Mouse (Mus musculus) embryonic facial prominence, embryonic 15.5 days (tissue): ENCODE measurements around the gene Sfxn2. TPM values are rescaled to one million over a fixed set of nuclear protein-coding genes. Genes with fewer than 3 reads are reported as not detected.

Experiments
- ATAC-seq: fragments of 200-750 bp; cut with Nextera tagmentation; 2 replicates; pipeline ENCODE4 v1.8.0; 2017; ENCODE audit warnings: low read depth, moderate TSS enrichment; ENCODE audit not compliant: insufficient number of reproducible peaks, low FRiP score, low TSS enrichment
- H3K27ac ChIP-seq: fragments of 300-500 bp; sonication (generic); replicated peaks from 2 replicates; pipeline ENCODE4 v1.5.1; 2015; ENCODE audit warnings: mild to moderate bottlenecking, inconsistent platforms
- H3K27me3 ChIP-seq: fragments of 300-500 bp; sonication (generic); 2 replicates; pipeline ENCODE4 v1.6.1; 2015; ENCODE audit warnings: inconsistent platforms
- H3K36me3 ChIP-seq: fragments of 300-500 bp; sonication (generic); 2 replicates; pipeline ENCODE4 v1.6.1; 2015; ENCODE audit warnings: mild to moderate bottlenecking, inconsistent platforms
- H3K4me1 ChIP-seq: fragments of 300-500 bp; sonication (generic); 2 replicates; pipeline ENCODE4 v1.6.1; 2015; ENCODE audit warnings: inconsistent platforms
- H3K4me2 ChIP-seq: fragments of 300-500 bp; sonication (generic); replicated peaks from 2 replicates; pipeline ENCODE4 v1.6.1; 2015; ENCODE audit warnings: mild to moderate bottlenecking, inconsistent platforms
- H3K4me3 ChIP-seq: fragments of 300-500 bp; sonication (generic); replicated peaks from 2 replicates; pipeline ENCODE4 v1.5.1; 2015; ENCODE audit warnings: mild to moderate bottlenecking, inconsistent platforms
- H3K9ac ChIP-seq: fragments of 300-500 bp; sonication (generic); 2 replicates; pipeline ENCODE4 v1.6.1; 2015; ENCODE audit warnings: inconsistent platforms
- H3K9me3 ChIP-seq: fragments of 300-500 bp; sonication (generic); replicated peaks from 2 replicates; pipeline ENCODE4 v1.6.1; 2016; ENCODE audit warnings: inconsistent platforms
- WGBS: fragments of 180-500 bp; shearing (Covaris S2); methylation state at CpG from one replicate; pipeline ENCODE4 v1.1.7; 2015; 5-methylcytosine and 5-hydroxymethylcytosine counted together
- polyA plus RNA-seq: library from polyadenylated mRNA; unstranded; fragments of >200 nt; fragmentation: Nextera tagmentation; extraction: Ambion mirVana; gene quantifications from 2 replicates; pipeline ENCODE4 v1.2.1, GENCODE M21; 2015

Sfxn2 gene
- polyA plus RNA-seq, 1 experiment from 2014 or later: 21.9 TPM

- Histone ChIP-seq H3K4me1 (peaks cover 79% of the 10 kb centered on the region), H3K9me3 (no peaks in the 10 kb centered on the region), H3K9ac (no peak overlapping the region), H3K4me3 (no peak overlapping the region), H3K27ac (peak overlapping the region; percentile 83), H3K4me2 (peak overlapping the region; percentile 19; the same call in 1 of the 2 replicates), H3K36me3 (no peaks in the 10 kb centered on the region; the same call in 1 of the 2 replicates), H3K27me3 (no peaks in the 10 kb centered on the region)
- 17% methylated on average over 8 of the region's 8 CpGs for WGBS
- no peak for ATAC-seq
Observed at GRCm38 (mm10) chr19:46530449-46530990, 42.6 kb upstream of the Sfxn2 start.

- Histone ChIP-seq H3K27ac (peak overlapping the region; percentile 83), H3K9ac (no peak overlapping the region), H3K27me3 (no peaks in the 10 kb centered on the region), H3K4me2 (peak overlapping the region; percentile 19; the same call in 1 of the 2 replicates), H3K4me3 (no peak overlapping the region), H3K36me3 (peaks cover 5% of the 10 kb centered on the region; the same call in 1 of the 2 replicates), H3K4me1 (peaks cover 71% of the 10 kb centered on the region), H3K9me3 (no peaks in the 10 kb centered on the region)
- WGBS: 5% methylated on average over 16 of the region's 16 CpGs
- no peak for ATAC-seq
Observed at GRCm38 (mm10) chr19:46531071-46532030, 41.8 kb upstream of the Sfxn2 start.

GRCm38 (mm10) chr19:46532031-46532688, 41.0 kb upstream of the Sfxn2 start:
- Histone ChIP-seq H3K4me1 (peaks cover 65% of the 10 kb centered on the region), H3K9me3 (no peaks in the 10 kb centered on the region), H3K9ac (no peak overlapping the region), H3K4me2 (no peak overlapping the region), H3K27ac (peak overlapping the region; percentile 83), H3K27me3 (no peaks in the 10 kb centered on the region), H3K4me3 (no peak overlapping the region), H3K36me3 (peaks cover 5% of the 10 kb centered on the region; the same call in 1 of the 2 replicates)
- no peak for ATAC-seq
- 17% methylated on average over 10 of the region's 10 CpGs for WGBS

GRCm38 (mm10) chr19:46533066-46533465, 40.1 kb upstream of the Sfxn2 start:
- Histone ChIP-seq H3K36me3 (peaks cover 5% of the 10 kb centered on the region; the same call in 1 of the 2 replicates), H3K4me1 (peaks cover 59% of the 10 kb centered on the region), H3K4me2 (no peak overlapping the region), H3K27ac (peak overlapping the region; percentile 61), H3K9me3 (no peaks in the 10 kb centered on the region), H3K9ac (no peak overlapping the region), H3K4me3 (no peak overlapping the region), H3K27me3 (no peaks in the 10 kb centered on the region)
- WGBS: 48% methylated on average over 4 of the region's 4 CpGs
- no peak for ATAC-seq

GRCm38 (mm10) chr19:46533525-46533924, 39.6 kb upstream of the Sfxn2 start:
- peaks cover 54% of the 10 kb centered on the region for H3K4me1 ChIP-seq
- no peak overlapping the region for H3K4me2 ChIP-seq
- H3K27me3 ChIP-seq: no peaks in the 10 kb centered on the region
- H3K36me3 ChIP-seq: peaks cover 5% of the 10 kb centered on the region; the same call in 1 of the 2 replicates
- 68% methylated on average over 5 of the region's 5 CpGs for WGBS
- no peak overlapping the region for H3K9ac ChIP-seq
- no peak for ATAC-seq
- H3K9me3 ChIP-seq: no peaks in the 10 kb centered on the region
- no peak overlapping the region for H3K4me3 ChIP-seq
- peak overlapping the region; percentile 61; the same call in 1 of the 2 replicates for H3K27ac ChIP-seq

- H3K9me3 ChIP-seq: no peaks in the 10 kb centered on the region
- no peak overlapping the region for H3K27ac ChIP-seq
- no peak overlapping the region for H3K4me2 ChIP-seq
- H3K27me3 ChIP-seq: no peaks in the 10 kb centered on the region
- ATAC-seq: no peak
- 71% methylated on average over 6 of the region's 6 CpGs for WGBS
- H3K9ac ChIP-seq: no peak overlapping the region
- H3K4me1 ChIP-seq: peaks cover 43% of the 10 kb centered on the region
- H3K4me3 ChIP-seq: no peak overlapping the region
- H3K36me3 ChIP-seq: peaks cover 5% of the 10 kb centered on the region; the same call in 1 of the 2 replicates
Observed at GRCm38 (mm10) chr19:46534542-46535098, 38.5 kb upstream of the Sfxn2 start.

- ATAC-seq: no peak
- Histone ChIP-seq H3K4me1 (peaks cover 16% of the 10 kb centered on the region), H3K9me3 (no peaks in the 10 kb centered on the region), H3K36me3 (peaks cover 27% of the 10 kb centered on the region), H3K4me2 (no peak overlapping the region), H3K27ac (no peak overlapping the region), H3K9ac (no peak overlapping the region), H3K4me3 (no peak overlapping the region), H3K27me3 (no peaks in the 10 kb centered on the region)
- 90% methylated on average over 9 of the region's 9 CpGs for WGBS
Observed at GRCm38 (mm10) chr19:46537357-46537756, 35.8 kb upstream of the Sfxn2 start.

- 84% methylated on average over 6 of the region's 6 CpGs for WGBS
- Histone ChIP-seq H3K9ac (no peak overlapping the region), H3K36me3 (peaks cover 36% of the 10 kb centered on the region), H3K9me3 (no peaks in the 10 kb centered on the region), H3K27ac (no peak overlapping the region), H3K4me3 (no peak overlapping the region), H3K4me1 (peaks cover 7% of the 10 kb centered on the region), H3K4me2 (no peak overlapping the region), H3K27me3 (no peaks in the 10 kb centered on the region)
- ATAC-seq: no peak
Observed at GRCm38 (mm10) chr19:46538213-46538612, 35.0 kb upstream of the Sfxn2 start.

GRCm38 (mm10) chr19:46542750-46543149, 30.4 kb upstream of the Sfxn2 start:
- no peak for ATAC-seq
- H3K4me1 ChIP-seq: no peaks in the 10 kb centered on the region
- WGBS: 83% methylated on average over 8 of the region's 8 CpGs
- H3K4me3 ChIP-seq: no peak overlapping the region
- H3K27me3 ChIP-seq: no peaks in the 10 kb centered on the region
- H3K27ac ChIP-seq: no peak overlapping the region
- no peak overlapping the region for H3K4me2 ChIP-seq
- H3K9me3 ChIP-seq: no peaks in the 10 kb centered on the region
- H3K9ac ChIP-seq: no peak overlapping the region
- H3K36me3 ChIP-seq: peaks cover 43% of the 10 kb centered on the region

GRCm38 (mm10) chr19:46547565-46547964, 25.6 kb upstream of the Sfxn2 start:
- Histone ChIP-seq H3K27ac (no peak overlapping the region), H3K36me3 (peaks cover 56% of the 10 kb centered on the region), H3K9ac (no peak overlapping the region), H3K27me3 (no peaks in the 10 kb centered on the region), H3K4me3 (no peak overlapping the region), H3K9me3 (no peaks in the 10 kb centered on the region), H3K4me2 (no peak overlapping the region), H3K4me1 (no peaks in the 10 kb centered on the region)
- WGBS: 83% methylated on average over 6 of the region's 6 CpGs
- ATAC-seq: no peak

GRCm38 (mm10) chr19:46548110-46548509, 25.1 kb upstream of the Sfxn2 start:
- Histone ChIP-seq H3K9ac (no peak overlapping the region), H3K4me3 (no peak overlapping the region), H3K9me3 (no peaks in the 10 kb centered on the region), H3K27me3 (no peaks in the 10 kb centered on the region), H3K27ac (no peak overlapping the region), H3K4me2 (no peak overlapping the region), H3K36me3 (peaks cover 50% of the 10 kb centered on the region), H3K4me1 (no peaks in the 10 kb centered on the region)
- WGBS: 80% methylated on average over 10 of the region's 10 CpGs
- ATAC-seq: no peak
